Mouse (Mus musculus): Measurements from ENCODE around the gene Rac2. TPM values are rescaled to one million over a fixed set of nuclear protein-coding genes. Genes with fewer than 3 reads are reported as not detected.
A peak's percentile ranks its signal among the peaks of the same experiment; 100 is the strongest.

The Rac2 gene
- polyA plus RNA-seq, 1 experiment from 2014 or later, result not detected

DNA sequence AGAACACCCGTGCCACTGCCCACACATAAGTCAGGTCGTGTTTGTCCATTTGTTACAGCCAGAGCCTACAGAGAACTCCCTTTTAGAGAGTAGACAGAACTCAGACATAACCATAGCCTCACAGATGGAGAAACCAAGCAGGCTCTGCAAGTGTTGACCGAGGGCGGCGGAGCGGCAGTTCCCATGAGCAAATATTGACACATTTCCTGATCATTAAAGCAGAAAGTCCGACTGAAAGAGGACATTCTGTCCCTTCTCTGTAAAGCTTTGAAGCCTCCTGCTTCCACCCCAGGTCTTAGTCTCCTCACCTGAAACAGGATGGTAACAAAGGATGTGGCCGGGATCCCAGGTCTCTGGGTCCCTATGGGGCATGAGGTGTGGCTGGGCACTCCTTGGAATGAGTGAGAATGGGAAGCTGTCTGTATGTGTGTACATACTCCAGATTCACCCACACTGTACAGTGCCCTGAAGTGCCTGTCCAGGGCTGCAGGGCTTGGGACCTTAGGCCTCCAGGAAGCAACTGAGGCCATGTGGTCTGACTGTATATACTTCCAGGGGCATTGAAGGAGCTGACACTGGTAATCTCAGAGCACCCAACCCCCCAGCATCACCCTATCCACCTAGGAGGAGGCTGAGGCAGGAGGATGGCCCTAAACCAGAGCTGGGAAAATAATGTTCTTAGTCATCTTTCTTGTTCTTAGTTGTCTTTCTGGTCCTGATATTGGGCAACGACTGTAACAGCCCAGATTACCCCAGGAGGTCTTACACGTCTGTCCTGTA lies 39.8 kb downstream of the Rac2 start:
- in situ Hi-C loops (cut with MboI; ENCODE audit: low pct_unique_long_range_greater_than_20kb), result loop anchor here (5.0 kb wide), 2 partner anchors 85 to 350 kb away; no protein-coding TSS in a partner anchor
- no peak for ATAC-seq
- TF ChIP-seq CTCF (IDR thresholded peaks at IDR 0.05), result no peak
- H3K27me3 ChIP-seq, result no peaks in the 10 kb centered on the region
- CTCF ChIA-PET, result interaction anchor here (0.7 to 2.7 kb wide), 13 partner anchors 9 to 112 kb away, joined by 3 to 21 read pairs (median 4); partner anchors contain the start of gene Sstr3
- POLR2A ChIA-PET, result interaction anchor here (1.2 to 1.4 kb wide), 3 partner anchors 85 to 95 kb away, joined by 3 to 5 read pairs (median 4); no protein-coding TSS in a partner anchor
- no peak for DNase-seq (ENCODE audit: low read depth, low spot score)

GRCm38 (mm10) chr15:78531901-78532469 lies 40.6 kb downstream of the Rac2 start:
- H3K27me3 ChIP-seq, result no peaks in the 10 kb centered on the region
- DNase-seq (ENCODE audit: low read depth, low spot score), result peak; percentile 96
- CTCF ChIA-PET, result interaction anchor here (0.7 to 2.7 kb wide), 13 partner anchors 10 to 111 kb away, joined by 3 to 21 read pairs (median 4); partner anchors contain the start of gene Sstr3
- POLR2A ChIA-PET, result interaction anchor here (0.5 to 1.4 kb wide), 2 partner anchors 89 to 1868 kb away, joined by 3 to 5 read pairs; no protein-coding TSS in a partner anchor
- TF ChIP-seq CTCF (IDR thresholded peaks at IDR 0.05), result no peak
- in situ Hi-C loops (cut with MboI; ENCODE audit: low pct_unique_long_range_greater_than_20kb), result loop anchor here (5.0 kb wide), 2 partner anchors 85 to 350 kb away; no protein-coding TSS in a partner anchor
- peak; percentile 76 for ATAC-seq

DNA sequence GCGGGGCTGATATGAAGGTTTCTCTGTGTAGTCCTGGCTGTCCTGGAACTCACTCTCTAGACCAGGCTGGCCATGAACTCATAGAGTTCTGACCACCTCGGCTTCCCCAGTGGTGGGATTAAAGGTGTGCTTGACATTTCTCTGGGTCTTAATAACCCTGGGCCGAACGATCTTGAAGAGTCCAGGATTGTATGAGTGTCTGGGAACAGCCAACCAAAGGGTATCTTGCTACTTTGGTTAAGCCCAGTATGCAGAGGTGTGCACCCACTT lies 41.2 kb downstream of the Rac2 start:
- CTCF ChIA-PET, result no interaction called here

GRCm38 (mm10) chr15:78530671-78531450 lies 41.7 kb downstream of the Rac2 start, which contains the start of gene C1qtnf6:
Gene C1qtnf6 (minus strand): TSS chr15:78531416.
- no peaks in the 10 kb centered on the region for H3K27me3 ChIP-seq

More for the DNA sequence above, 41.2 kb downstream of the Rac2 start:
- TF ChIP-seq CTCF (IDR thresholded peaks at IDR 0.05), result no peak
- in situ Hi-C loops (cut with MboI; ENCODE audit: low pct_unique_long_range_greater_than_20kb), result loop anchor here (5.0 kb wide), 2 partner anchors 84 to 349 kb away; no protein-coding TSS in a partner anchor
- no peak for DNase-seq (ENCODE audit: low read depth, low spot score)
- POLR2A ChIA-PET, result interaction anchor here (1.1 kb wide), 1 partner anchor 64 kb away, joined by 3 read pairs; no protein-coding TSS in a partner anchor
- H3K27me3 ChIP-seq, result no peaks in the 10 kb centered on the region
- ATAC-seq, result no peak

DNA sequence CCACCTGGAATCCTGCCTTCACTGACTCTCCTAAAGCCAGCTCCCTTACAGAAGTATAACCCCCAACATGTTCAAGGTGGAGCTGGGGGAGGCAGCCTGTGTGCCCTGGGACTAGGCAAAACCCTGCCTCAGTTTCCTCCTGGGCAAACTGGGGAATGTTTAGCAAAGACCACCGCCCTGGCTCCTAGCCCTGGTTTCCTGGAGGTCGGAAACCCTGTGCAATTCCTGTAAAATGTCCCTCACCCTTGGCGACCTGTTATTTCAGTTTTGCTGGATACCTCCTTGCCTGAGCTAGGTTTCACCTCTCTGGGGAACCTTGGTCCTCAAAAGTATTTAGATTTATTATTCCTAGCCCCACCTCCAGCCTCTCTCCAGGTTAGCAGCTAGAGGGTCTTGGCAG lies 42.4 kb downstream of the Rac2 start:
- ATAC-seq (no peak), DNase-seq (ENCODE audit: low read depth, low spot score) (no peak)
- POLR2A ChIA-PET, result interaction anchor here (0.6 to 2.5 kb wide), 6 partner anchors 19 to 124 kb away, joined by 3 to 7 read pairs (median 4); partner anchors contain the start of genes Mpst and Tst

More at GRCm38 (mm10) chr15:78530671-78531450, 41.7 kb downstream of the Rac2 start, which contains the start of gene C1qtnf6:
- in situ Hi-C loops (cut with MboI; ENCODE audit: low pct_unique_long_range_greater_than_20kb), result loop anchor here (5.0 kb wide), 2 partner anchors 84 to 349 kb away; no protein-coding TSS in a partner anchor
- ATAC-seq (no peak), DNase-seq (ENCODE audit: low read depth, low spot score) (no peak)
- TF ChIP-seq CTCF (IDR thresholded peaks at IDR 0.05), result no peak
- POLR2A ChIA-PET, result interaction anchor here (1.0 to 2.5 kb wide), 5 partner anchors 19 to 124 kb away, joined by 3 to 7 read pairs (median 4); partner anchors contain the start of genes Mpst and Tst
- CTCF ChIA-PET, result no interaction called here

DNA sequence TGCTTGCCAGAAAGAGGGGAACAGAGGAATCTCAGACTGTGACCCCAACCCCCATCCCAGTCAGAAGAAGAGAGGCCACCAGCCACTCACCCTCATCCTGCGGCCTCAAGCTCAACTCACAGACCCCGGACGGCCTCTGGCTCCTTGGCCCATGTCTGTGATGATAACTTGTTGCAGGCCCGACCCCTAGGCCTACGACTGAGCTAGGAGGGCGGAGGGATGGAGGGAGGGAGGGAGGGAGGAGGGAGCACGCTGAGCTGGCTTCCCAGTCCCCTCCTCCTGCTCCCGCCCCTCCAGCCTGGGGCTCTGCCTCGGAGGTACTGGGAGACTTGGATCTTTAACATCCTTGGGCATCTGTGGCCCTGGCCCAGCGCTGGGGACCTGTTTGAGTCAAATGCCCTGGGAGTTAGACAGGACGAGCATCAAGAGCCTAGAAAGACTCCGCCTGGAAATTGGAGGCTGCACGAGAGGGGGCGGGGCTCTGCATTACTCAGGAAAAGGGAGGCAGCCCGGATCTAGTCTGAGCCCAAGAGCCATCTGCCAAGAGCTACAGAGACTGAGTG lies 43.1 kb downstream of the Rac2 start:
- TF ChIP-seq CTCF (IDR thresholded peaks at IDR 0.05), result no peak
- in situ Hi-C loops (cut with MboI; ENCODE audit: low pct_unique_long_range_greater_than_20kb), result no loop called here
- no peaks in the 10 kb centered on the region for H3K27me3 ChIP-seq
- ChIA-PET CTCF (interaction anchor here (0.8 to 2.2 kb wide), 3 partner anchors 10 to 82 kb away, joined by 4 to 11 read pairs (median 5); no protein-coding TSS in a partner anchor), POLR2A (interaction anchor here (1.4 to 2.5 kb wide), 2 partner anchors 80 to 123 kb away, joined by 5 to 7 read pairs; partner anchors contain the start of genes Mpst and Tst)
- DNase-seq (ENCODE audit: low read depth, low spot score) (no peak), ATAC-seq (no peak)

More for the DNA sequence above, 42.4 kb downstream of the Rac2 start:
- in situ Hi-C loops (cut with MboI; ENCODE audit: low pct_unique_long_range_greater_than_20kb), result loop anchor here (5.0 kb wide), 2 partner anchors 83 to 348 kb away; no protein-coding TSS in a partner anchor
- no peaks in the 10 kb centered on the region for H3K27me3 ChIP-seq
- TF ChIP-seq CTCF (IDR thresholded peaks at IDR 0.05), result no peak
- CTCF ChIA-PET, result no interaction called here

- no peaks in the 10 kb centered on the region for H3K27me3 ChIP-seq
- ATAC-seq, result no peak
- DNase-seq (ENCODE audit: low read depth, low spot score), result no peak
- TF ChIP-seq CTCF (IDR thresholded peaks at IDR 0.05), result no peak
- ChIA-PET CTCF (interaction anchor here (0.8 to 2.2 kb wide), 4 partner anchors 10 to 81 kb away, joined by 3 to 11 read pairs (median 4); no protein-coding TSS in a partner anchor), POLR2A (interaction anchor here (2.5 kb wide), 1 partner anchor 79 kb away, joined by 7 read pairs; no protein-coding TSS in a partner anchor)
- in situ Hi-C loops (cut with MboI; ENCODE audit: low pct_unique_long_range_greater_than_20kb), result no loop called here
Measured at GRCm38 (mm10) chr15:78528726-78529411, 43.7 kb downstream of the Rac2 start.

DNA sequence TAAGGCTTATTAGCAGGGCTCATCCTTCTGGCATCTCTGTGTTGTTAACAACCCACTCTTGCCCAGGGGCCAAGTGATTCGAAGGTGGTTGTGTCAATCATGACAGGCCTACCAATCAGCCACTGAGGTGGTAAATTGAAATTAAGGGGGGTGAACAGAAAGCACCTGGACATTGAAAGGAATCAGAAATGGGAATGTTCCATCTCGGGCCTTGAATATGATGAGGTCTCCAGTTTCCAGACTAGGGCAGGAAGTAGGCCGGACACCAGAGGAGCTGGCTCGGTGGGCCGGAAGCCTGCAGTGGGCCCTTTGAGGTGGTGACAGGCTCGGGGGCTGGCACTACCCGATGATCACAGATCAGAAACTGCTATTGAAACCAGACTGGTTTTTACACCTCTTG lies 44.6 kb downstream of the Rac2 start:
- in situ Hi-C loops (cut with MboI; ENCODE audit: low pct_unique_long_range_greater_than_20kb), result no loop called here
- H3K27me3 ChIP-seq, result no peaks in the 10 kb centered on the region
- DNase-seq (ENCODE audit: low read depth, low spot score) (no peak), ATAC-seq (no peak)
- CTCF ChIA-PET, result interaction anchor here (0.9 to 2.2 kb wide), 4 partner anchors 9 to 78 kb away, joined by 3 to 11 read pairs (median 4); no protein-coding TSS in a partner anchor
- POLR2A ChIA-PET, result no interaction called here
- TF ChIP-seq CTCF (IDR thresholded peaks at IDR 0.05), result no peak

DNA sequence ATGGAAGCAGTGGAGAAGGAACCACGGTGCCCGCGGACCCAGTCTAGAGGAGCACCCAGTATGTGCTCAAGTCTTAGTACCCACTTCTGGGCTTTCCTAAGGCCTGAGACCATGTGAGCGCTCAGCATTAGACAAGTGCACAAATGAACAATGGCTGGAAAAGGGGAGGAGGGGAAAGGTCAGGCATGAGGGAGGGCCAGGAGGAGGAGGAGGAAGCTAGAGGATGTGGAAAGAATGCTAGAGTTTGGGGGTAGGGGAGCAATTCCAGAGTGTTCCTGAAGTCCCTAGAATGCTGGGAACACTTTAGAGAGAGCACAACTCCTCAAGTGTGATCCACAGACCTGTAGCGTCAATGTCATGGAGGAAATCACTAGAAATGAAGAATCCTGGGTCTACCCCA lies 48.4 kb downstream of the Rac2 start:
- no peaks in the 10 kb centered on the region for H3K27me3 ChIP-seq
- in situ Hi-C loops (cut with MboI; ENCODE audit: low pct_unique_long_range_greater_than_20kb), result no loop called here
- ChIA-PET POLR2A (no interaction called here), CTCF (interaction anchor here (0.8 kb wide), 1 partner anchor 10 kb away, joined by 3 read pairs; no protein-coding TSS in a partner anchor)
- ATAC-seq, result no peak
- DNase-seq (ENCODE audit: low read depth, low spot score), result no peak
- TF ChIP-seq CTCF (IDR thresholded peaks at IDR 0.05), result no peak

Measured in Patski (cell line).